Mouse (Mus musculus): ENCODE results near the gene Vwf. TPM values are rescaled to one million over a fixed set of nuclear protein-coding genes. Genes with fewer than 3 reads are reported as not detected.

Gene Vwf
- total RNA-seq, 2 experiments from 2014 or later = 7.6 to 7.9 TPM

DNA sequence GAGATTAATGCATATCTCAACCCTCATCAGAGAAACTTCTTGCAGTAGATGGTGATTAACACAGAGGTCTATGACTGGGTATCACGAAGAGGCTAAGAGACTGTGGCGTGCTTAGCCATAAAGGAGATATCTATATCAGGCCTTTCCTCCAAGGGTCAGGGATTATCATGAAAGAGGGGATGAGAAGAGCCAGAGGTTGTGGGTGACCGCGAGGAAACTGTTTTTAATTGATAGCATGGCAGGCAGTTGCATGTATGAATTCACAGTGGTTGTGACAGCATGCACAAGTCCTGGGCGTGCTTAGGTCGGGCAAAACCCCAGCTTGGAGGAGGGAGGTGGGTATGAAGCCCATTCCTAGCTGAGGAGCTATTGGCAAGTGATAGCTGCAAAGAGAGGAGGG lies 5.3 kb upstream of the Vwf start:
- DNase-seq = no peak

DNA sequence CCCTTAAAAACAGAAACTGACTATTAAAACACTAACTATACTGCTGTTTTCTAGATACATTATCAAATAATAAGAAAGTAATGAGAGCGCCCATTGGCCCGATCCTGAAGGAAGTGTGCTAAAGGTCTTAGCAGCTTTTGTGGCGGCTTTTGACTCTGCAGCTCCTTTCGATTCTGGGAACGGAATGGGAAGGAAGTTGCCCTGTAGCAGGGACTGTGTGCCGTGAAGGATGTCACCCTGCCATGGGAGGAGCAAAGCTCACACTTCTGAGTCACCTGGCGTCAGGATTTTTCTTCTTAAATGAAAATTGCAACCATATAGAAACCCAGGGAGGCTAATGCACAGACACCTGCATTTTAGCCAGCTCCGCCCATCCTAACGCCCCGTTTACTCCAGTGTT lies 1.8 kb downstream of the Vwf start:
- no peak for DNase-seq

DNA sequence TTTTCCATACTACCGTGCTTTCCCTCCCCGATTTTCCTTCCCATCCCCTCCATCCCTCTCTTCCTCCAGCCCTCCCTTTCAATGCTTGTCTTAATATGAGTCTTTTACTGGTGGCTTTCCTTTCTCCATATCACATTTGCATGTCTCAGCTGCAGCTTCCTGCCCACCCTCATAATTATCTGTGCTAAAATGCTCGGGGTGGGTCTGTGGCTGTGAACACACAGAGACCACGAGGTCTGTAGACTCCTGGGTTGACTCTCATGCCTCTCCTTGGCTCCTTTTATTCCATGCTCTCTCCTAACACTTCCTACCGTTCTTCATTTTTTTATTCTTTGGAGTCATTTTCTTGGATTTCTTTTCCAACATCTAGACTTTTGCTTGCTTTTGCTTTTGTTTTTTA lies 3.6 kb downstream of the Vwf start:
- DNase-seq = no peak

DNA sequence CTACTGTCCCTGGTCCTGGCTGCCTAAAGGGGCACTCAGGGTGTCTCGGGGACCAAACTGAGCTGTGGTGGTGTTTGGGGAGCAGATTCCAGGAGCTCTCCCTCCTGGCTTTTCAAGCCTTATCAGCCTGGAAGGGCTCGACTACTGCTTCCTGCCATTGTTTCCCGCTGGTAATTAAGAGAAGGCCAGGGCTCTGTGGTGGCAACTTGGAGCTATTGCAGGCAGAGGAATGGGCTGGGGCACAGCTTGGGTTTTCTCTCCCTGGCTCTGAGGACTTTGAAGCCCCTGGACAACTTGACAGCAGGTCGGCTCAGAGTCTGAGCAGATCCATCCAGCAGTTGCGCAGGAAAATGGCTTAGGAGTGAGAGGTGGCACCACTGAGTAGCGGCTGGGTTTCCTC lies 6.2 kb downstream of the Vwf start:
- DNase-seq = no peak

DNA sequence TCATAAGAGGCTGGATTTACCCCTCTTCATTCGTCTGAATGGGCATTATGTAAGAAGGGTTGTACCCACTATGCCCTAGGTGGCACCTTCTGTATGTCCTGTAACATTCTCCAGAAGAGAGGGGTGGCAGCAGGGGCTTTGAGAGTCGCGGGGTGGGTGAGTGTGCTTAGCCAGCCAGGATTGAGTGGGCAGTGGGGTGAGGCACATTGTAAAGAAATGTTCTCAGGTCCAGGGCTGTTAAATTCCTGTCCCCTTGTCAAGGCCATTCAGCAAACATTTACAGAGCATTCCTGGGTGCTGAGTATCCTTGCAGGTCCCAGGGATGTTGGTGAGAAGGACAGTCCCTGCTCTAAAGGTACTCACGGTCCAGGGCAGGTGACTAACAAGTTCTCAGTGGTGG lies 7.0 kb downstream of the Vwf start:
- no peak for DNase-seq

DNA sequence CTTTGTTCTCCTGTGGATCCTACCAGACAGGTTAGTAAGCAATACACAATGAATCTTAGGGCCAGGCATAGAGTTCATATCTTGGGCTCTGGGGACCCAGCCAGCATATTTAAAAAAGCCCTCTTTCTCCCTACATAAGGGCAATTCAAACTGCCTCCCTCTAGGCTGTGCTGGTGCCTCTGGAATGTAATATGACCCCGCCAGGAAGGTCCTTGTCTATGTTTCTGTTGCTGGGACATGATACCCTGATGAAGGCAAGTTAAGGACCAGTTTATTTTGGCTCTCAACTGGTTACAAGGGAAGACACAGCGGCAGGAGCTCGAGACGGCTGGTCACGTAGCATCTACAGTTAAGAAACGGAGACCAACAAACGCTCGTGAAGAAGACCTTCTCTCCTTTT lies 12.3 kb downstream of the Vwf start:
- no peak for DNase-seq

DNA sequence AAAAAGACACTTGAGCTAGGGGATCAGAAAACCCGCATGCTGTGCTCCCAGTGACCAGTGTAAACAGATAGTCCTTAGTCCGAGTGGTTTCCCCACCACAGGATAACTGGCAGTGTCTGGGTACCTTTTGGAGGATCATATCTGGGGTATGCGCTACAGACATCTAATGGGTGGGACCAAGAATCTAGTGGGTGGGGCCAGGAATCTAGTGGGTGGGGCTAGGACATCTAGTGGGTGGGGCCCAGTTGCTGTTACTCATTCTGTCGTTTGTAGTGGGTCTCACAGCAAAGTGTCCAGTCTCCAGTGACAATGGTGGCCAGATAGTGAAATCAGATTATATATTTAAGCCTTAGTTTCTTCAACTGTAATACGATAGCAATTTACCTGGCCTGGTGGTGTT lies 14.5 kb downstream of the Vwf start:
- DNase-seq = no peak

DNA sequence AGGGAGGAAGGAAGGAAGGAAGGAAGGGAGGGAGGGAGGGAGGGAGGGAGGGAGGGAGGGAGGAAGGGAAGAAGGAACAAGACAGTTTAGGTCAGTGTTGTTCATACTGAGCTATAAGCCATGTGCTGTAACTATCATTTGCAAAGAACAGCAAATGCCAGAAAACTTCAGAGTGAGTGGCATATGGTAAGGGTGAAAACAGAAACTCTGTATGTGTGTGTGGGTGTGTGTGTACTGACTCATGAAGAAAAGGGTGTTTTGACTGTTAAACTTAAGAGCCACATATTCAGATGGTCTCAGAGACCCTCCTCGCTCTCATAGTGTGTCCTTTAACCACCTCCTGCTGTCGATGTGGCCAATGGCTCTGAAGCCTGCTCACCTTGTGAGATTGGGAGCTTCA lies 14.9 kb downstream of the Vwf start:
- DNase-seq = no peak

DNA sequence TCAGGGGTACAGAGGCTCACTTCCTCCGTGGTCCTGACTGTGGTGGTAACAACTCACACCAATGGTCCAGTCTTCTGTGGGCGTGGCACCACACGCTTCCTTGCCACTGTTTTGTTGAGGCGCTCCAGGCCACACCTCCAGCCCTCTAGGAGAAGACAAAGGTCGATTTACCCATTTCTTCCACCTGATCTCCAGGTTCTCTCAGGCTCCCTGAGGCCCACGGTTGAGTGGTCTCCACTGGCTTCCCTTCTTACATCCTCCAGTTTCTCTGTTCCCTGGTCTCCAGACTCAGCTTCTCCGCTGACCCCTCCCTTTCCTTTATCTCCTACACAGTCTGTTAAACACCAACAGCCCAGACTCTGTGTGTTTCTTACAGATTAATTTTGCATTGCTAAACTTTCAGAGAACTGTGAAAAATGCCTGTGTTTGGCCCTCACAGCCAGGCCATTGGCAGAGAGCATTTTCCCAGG lies 18.3 kb downstream of the Vwf start:
- no peak for DNase-seq

DNA sequence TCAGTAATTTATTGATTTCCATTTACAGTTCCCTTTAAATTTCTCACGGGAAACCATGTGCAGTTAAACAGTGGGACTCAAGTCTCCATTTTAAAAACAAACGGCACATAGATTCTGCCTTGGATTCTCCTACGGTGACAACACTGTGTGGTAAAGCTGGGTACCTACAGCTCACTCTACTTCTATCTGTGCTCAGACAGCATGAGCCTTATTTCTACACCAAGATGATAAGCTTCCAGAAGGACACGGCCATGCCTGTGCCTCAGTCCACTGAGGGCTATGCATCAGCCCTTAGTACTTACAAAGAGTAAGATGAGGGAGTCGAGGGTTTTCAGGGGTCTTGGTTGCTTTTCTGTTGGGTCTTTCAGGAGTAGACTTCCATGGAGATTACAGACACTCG lies 18.8 kb downstream of the Vwf start:
- no peak for DNase-seq

DNA sequence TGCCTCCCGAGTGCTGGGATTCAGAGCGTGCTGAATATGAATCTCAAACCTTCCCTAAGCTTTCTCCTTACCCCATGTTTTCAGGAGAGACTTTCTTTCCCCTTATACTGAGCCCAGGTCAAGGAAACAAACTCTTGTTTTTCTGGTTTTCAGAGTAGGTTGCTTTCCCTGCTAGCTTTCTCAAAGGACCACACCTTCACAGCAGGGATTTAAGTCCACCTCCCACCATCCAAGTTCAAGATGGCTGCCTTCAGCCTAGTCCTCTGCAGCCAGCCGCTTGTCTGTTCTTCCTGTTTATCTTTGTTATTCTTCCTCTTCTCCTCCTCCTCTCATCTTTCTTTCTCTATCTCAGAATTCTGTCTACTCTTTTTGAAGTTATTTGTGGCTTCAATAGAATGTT lies 20.1 kb downstream of the Vwf start:
- DNase-seq = no peak

DNA sequence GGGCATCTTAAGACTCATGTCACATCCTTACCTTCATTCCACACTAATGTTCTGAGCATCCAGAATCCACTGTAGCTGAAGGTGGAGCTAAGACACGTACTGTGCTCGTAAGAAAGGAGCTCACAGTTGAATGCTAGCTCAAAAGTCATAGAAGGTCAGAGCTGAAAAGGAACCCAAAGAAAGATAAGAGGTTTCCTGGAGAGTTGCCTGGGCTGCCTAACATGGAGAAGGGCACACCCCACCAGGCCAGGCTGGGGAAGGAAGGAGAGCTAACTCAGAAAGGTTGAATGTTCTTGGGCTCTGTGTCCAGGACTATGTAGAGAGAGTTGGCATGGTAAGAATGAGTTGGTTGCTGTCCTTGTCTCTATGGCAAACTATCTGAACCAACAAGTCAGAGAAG lies 21.8 kb downstream of the Vwf start:
- DNase-seq = no peak

DNA sequence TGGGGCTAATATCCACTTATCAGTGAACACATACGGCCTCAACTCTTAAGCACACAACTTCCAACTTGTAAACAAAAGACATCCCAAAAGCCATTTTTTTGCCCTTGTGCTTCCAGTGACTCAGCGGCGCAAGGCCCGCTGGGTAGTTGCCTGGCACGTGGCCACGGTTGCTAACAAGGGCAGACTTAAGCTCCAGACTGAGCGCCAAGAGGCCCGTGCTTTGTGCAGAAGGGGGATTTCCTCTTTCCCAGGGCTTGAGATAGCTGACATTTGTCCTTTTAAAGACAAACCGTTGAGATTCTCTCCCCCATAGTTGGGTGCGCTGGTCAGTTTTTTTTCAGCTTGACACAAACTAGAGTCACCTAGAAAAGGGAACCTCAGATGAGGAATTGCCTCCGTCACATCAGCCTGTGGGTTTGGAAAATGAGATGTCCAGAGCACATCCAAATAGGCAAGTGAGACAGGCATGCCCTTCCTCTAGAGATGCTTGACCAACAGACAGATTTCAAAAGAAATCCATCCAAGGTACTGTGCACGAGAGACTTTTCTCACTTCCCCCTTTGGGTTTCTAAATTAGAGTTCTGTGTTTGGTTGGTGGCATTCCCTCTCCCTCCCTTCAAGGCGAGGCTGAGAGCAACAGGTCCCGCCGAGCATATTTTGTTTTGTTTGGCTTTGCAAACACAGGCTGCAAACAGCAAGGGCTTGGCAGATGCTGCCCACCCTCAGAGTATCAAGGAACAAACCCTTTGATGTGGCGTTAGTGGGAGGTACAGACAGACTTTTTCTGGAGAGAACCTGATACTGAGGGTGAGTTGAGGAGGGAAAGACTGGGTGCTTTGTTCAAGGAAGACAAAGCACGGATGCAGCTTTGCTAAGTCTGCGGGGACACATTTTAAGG lies 26.0 kb downstream of the Vwf start:
- DNase-seq = peak; percentile 93

DNA sequence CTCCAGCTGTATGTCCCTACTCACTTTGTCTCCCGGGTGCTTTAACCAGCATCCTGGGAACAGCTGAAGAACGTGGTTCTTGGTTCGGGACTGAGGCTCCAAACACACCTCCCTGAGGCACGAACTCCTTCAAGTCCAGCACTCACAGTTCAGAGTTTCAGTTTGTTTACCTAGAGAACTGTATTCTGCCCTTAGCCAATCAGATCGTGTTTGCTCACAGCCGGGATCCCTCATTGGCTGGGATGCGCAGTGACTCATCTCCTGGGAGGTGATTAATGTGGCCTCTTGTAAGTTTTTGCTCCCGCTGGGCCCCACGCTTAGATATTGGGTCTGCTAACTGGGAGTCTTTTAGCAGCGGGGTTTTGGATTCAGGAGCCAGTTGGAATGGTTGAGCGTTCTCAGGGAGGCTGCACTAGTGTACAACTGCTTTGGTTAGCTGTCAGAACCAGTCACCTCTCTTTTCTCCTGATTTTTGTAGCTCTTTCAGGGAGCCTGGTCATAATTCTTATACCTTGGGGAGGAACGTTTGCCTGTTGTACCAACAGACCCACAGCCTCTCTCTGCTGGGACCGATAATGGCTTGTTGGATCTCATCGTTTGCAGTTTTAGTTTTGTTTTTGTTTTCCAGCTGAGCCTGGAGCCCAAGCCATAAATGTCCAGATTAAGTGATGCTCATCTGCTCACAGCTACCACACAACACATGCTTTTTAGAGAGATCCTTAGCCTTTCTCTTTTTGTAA lies 26.8 kb downstream of the Vwf start:
- DNase-seq = peak; percentile 86 to 88

DNA sequence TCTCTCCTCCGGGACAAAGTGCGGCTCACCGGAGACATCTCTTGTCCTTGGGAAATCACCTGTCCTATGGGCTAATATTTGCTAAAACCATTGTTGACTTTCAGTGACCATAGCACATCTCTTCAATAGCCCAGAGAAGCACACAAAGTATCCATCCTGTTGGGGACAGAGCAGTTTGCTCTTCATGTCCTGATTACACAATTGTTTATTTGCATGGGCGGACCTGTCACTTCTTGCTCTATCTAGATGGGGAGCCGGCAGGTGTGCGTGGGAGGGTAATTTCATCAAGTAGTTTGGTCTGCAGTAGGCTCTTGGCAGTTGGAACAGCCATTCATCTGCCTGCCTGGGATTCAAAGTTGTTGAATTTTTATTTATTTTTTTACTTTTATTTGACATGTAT lies 28.5 kb downstream of the Vwf start:
- DNase-seq = no peak

DNA sequence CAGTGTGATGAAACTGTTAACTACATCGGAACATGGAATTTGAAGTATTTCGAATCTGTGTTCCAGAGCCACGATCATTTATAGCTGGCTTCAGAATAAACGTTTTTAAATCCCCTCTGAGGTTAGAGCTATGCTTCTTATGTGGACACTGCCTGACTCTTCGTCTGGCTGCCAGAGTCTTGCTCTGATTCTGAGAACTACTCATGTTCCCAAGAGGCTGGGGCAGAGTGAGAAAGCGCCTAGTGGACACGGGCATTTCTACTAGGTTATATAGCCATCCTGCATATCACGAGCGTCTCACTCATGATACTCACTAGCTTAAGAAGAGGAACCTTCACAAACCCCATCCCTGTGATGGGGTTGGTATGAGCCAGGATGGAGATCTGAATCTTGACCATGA lies 30.7 kb downstream of the Vwf start:
- DNase-seq = no peak

DNA sequence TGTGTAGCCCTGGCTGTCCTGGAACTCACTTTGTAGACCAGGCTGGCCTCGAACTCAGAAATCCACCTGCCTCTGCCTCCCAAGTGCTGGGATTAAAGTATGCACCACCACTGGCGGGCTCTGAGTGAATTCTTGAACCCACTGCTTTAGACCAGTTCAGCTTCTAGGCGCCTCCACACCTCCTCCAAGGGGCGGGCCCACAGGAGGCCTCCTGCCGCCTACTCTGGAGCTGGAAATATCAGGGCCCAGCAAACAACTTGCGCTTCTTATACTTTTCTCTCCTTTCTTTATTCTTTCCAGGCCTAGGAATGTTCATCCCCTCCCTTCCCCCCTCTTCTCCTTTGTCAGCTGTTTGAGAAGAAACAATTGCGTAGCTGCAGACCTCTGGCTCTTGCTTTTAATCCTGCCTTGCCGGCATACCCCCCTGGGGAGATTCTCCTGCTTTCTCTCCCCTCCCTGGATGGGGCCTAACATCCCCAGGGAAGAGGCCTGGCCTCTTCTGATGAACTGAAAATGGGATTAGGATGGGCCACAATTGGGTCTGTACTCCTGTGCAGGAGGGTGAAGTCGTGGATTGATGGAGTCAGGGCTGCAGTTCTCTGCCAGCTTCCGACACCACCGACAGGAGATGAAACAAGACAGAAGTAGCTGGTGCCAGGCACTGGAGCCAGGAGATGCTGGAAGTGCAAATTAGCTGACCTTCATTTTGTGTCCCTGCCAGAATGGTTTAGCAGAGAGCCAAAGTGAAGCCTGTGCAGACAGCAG lies 31.5 kb downstream of the Vwf start:
- no peak for DNase-seq

DNA sequence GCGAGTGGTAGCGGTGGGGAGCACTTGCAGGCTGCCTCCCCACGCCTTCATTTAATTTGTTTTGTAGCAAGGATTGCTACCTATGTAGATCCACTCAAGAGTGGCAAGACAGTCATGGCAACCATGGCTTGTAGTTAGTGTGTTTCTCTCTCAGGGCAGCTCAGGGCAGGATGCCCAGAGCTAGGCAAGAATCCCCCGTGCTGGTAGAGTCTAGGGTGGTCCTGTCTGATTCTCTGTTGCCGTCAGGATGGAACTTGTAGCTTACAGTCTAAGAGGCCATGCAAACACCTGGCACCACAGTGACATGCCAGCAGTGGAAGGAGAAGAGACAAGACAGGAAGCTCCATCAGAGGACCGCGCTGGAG lies 32.1 kb downstream of the Vwf start:
- DNase-seq = no peak

DNA sequence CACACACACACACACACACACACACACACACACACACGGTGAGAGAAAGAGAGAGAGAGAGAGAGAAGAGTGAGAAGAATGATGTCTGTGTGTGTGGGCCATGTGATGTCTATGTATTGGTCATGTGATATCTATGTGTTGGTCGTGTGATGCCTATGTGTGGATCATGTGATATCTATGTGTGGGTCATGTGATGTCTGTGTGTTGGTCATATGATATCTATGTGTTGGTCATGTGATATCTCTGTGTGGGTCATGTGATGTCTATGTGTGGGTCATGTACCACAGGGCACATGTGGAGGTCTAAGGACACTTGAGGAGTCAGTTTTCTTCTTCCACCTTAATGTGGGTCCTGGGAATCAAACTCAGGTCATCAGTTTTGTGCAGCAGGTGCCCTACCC lies 33.3 kb downstream of the Vwf start:
- no peak for DNase-seq

DNA sequence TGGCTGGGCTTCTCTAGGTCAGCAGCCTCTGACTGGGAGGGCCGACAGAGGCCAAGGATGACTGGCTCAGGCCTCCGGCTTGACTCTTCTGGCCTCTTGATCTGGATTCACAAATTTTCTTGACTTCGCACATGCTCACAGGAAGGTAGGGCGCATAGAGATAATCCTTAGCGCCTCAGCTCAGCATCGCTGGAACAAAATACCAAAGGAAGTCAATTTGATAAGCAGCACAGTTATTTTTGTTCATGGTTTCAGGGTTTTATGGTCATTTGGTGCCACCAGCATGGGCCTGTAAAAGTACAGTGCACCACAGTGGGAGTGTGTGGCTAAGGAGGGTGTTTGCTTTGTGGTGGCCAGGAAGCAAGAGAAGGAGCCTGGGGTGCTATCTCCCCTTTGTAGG lies 37.1 kb downstream of the Vwf start:
- DNase-seq = no peak

DNA sequence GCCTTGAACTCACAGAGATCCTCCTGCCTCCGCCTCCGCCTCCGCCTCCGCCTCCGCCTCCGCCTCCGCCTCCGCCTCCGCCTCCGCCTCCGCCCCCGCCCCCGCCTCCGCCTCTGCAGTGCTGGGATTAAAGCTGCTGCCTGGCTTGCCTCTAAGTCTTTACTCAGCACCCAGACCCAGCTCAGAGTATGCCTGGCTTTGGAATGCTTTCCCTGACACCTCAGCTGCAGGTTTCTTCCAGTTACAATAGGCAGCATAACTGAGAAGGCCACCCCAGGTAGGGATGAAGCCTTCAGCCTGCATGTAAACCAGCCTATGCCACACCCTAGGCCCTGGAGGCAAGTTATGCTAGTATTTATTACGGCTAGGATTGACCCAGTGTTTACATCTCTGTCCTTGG lies 37.7 kb downstream of the Vwf start:
- no peak for DNase-seq

DNA sequence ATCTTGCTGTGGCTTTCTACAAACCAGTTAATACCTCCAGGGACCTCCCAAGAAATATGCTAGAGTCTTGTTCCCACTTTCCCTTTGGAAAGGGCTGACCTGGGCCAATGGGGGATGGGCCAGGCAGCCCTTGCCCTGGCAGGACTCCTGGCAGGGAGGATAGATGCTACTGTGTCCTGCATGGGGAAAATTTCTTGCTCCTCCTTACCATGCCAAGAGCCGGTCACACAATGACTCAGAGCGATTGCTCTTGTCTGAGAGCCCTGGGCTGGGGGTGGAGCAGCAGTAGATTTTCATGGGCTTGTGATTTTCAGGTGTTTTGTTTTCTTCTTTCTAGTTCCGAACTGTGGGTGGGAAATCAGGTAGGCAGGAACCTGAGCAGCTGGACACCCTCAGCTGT lies 39.0 kb downstream of the Vwf start:
- DNase-seq = peak in 1 of 2 experiments; percentile 32

DNA sequence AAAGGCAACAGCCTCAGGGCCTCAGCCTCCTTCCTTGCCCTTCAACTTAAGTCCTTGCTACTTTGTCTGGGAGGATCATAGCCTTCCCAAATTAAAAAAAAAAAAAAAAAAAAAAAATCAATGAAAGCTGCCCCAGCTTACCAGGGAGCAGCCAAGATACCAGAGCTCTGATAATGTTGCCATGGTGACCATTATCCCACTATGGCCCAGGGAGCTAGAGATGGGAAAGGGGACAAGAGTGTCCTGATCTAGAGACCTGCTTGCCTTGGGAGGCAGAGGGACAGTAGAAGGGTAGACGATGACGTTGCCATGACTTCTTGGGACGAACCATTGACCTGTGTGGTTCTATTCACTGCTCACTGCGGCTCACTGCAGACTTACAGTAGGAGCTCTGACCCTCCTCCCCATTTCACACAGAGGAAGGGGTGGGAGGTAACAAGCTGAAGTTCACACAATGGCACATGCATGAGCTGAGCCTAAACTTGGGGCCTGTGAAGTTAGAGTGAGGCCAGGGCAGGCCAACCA lies 39.5 kb downstream of the Vwf start:
- no peak for DNase-seq
